Mouse (Mus musculus) T-helper 1 cell (primary cell): ENCODE measurements at regions not wholly inside any gene's neighbourhood (a gene's known extent, or its start where the extent isn't known, plus 50 kb on each side); places are given as distances from the start of the nearest gene placed in this dataset.

Experiments used
- in situ Hi-C: fragments of 300-600 bp; cut with MboI, MseI; formaldehyde crosslinking; loops from one replicate; pipeline ENCODE4 v1.15.1; 2025; ENCODE audit warnings: high pct_unique_total_duplicates

- in situ Hi-C loops, result loop anchor here (5.0 kb wide), 1 partner anchor 595 kb away; no protein-coding TSS in a partner anchor
Measured at GRCm38 (mm10) chr12:4542191-4542590, 50.2 kb upstream of the Itsn2 start.

- in situ Hi-C loops, result no loop called here
Measured at GRCm38 (mm10) chr12:4534252-4534651, 57.3 kb upstream of the Ncoa1 start.

- in situ Hi-C loops, result no loop called here
Measured at GRCm38 (mm10) chr12:4533710-4534109, 56.7 kb upstream of the Ncoa1 start.

GRCm38 (mm10) chr12:4532707-4533106 lies 55.7 kb upstream of the Ncoa1 start:
- in situ Hi-C loops, result no loop called here

GRCm38 (mm10) chr12:4527027-4527426 lies 50.0 kb upstream of the Ncoa1 start:
- in situ Hi-C loops, result no loop called here
